Mouse (Mus musculus) hindbrain, embryonic 10.5 days (tissue): ENCODE results near the gene Jtb. TPM values are rescaled to one million over a fixed set of nuclear protein-coding genes. Genes with fewer than 3 reads are reported as not detected.

Source experiments
- DNase-seq: peaks from one replicate; pipeline ENCODE4 v3.0.0-alpha.2; 2017; ENCODE audit warnings: low spot score
- H3K27ac ChIP-seq: fragments of 300-500 bp; sonication (generic); 2 replicates; pipeline ENCODE4 v1.5.1; 2016; ENCODE audit warnings: mild to moderate bottlenecking, moderate library complexity
- H3K27me3 ChIP-seq: fragments of 300-500 bp; sonication (generic); 2 replicates; pipeline ENCODE4 v1.6.1; 2016; ENCODE audit warnings: mild to moderate bottlenecking; ENCODE audit not compliant: poor library complexity, insufficient read depth, severe bottlenecking
- H3K36me3 ChIP-seq: fragments of 300-500 bp; sonication (generic); 2 replicates; pipeline ENCODE4 v1.6.1; 2016; ENCODE audit warnings: mild to moderate bottlenecking, moderate library complexity
- H3K4me1 ChIP-seq: fragments of 300-500 bp; sonication (generic); replicated peaks from 2 replicates; pipeline ENCODE4 v1.6.1; 2016; ENCODE audit warnings: mild to moderate bottlenecking
- H3K4me3 ChIP-seq: fragments of 300-500 bp; sonication (generic); 2 replicates; pipeline ENCODE4 v1.5.1; 2016; ENCODE audit warnings: mild to moderate bottlenecking, moderate library complexity
- H3K9me3 ChIP-seq: fragments of 300-500 bp; sonication (generic); 2 replicates; pipeline ENCODE4 v1.6.1; 2016; ENCODE audit warnings: mild to moderate bottlenecking, moderate library complexity
- WGBS: fragments of 180-500 bp; shearing (Covaris S2); methylation state at CpG from one replicate; pipeline ENCODE4 v1.1.7; 2016; 5-methylcytosine and 5-hydroxymethylcytosine counted together
- polyA plus RNA-seq: library from polyadenylated mRNA; unstranded; fragments of >200 nt; fragmentation: Nextera tagmentation; extraction: Ambion mirVana; gene quantifications from 2 replicates; pipeline ENCODE4 v1.2.1, GENCODE M21; 2016

The Jtb gene
- polyA plus RNA-seq, 1 experiment from 2014 or later: 95.7 TPM

GRCm38 (mm10) chr3:90254419-90255193, 23.2 kb downstream of the Jtb start:
- H3K27ac ChIP-seq: peak overlapping the region; percentile 93
- H3K9me3 ChIP-seq: no peaks in the 10 kb centered on the region
- no peak for DNase-seq
- peak overlapping the region; percentile 92 for H3K4me3 ChIP-seq
- WGBS: 1% methylated on average over 41 of the region's 41 CpGs
- H3K27me3 ChIP-seq: no peaks in the 10 kb centered on the region
- H3K36me3 ChIP-seq: peaks cover 52% of the 10 kb centered on the region
- H3K4me1 ChIP-seq: peaks cover 27% of the 10 kb centered on the region

DNA sequence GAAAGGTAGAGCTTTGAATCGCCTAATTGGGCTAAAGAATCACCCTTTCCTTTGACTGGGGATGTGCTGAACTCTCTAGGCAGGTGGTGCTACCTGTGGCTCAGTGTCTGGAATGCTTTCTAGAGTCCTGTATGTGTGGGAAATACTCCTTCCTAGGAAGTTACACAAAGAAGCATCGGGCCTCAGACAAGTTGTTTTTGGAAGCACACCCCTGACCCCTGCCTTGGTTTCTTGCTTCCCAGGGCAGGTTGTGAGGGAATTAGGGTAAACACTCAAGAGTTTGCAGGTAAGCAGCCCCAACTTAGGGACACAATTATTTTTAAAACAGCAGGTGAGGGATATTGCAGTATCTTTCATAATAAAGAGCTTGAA, 23.8 kb downstream of the Jtb start:
- Histone ChIP-seq H3K36me3 (peaks cover 52% of the 10 kb centered on the region), H3K9me3 (no peaks in the 10 kb centered on the region), H3K4me3 (peak overlapping the region; percentile 92), H3K27me3 (no peaks in the 10 kb centered on the region), H3K27ac (peak overlapping the region; percentile 93), H3K4me1 (peaks cover 27% of the 10 kb centered on the region)
- 21% methylated on average over 2 of the region's 2 CpGs for WGBS
- DNase-seq: no peak

DNA sequence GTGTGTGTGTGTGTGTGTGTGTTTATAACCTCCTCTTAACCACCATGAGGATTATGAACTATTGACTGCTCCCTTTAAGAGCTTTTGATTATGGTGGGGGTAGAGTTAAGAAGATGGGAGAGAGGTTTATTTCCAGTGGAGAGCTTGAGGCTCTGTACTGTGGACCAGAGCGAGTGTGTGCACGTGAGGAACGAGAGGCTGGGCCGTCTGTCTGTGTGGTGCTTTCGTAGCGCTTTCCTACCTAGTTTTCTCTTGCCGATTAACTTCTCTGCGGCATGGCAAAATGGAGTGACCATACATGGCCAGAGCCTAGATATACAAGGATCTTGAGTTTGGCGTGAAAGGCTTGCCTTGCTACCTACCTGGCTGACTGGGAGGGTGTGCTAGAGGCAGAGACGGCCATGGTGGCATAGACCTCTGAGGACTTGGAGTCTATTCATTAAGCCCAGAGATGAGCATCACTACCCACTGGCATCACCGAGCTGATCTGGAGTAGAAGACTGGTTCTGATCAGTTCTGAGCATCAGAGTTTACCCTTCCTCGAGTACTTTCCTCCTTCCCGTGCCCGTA, 24.5 kb downstream of the Jtb start:
- Histone ChIP-seq H3K27me3 (no peaks in the 10 kb centered on the region), H3K4me1 (peaks cover 27% of the 10 kb centered on the region), H3K4me3 (peak overlapping the region; percentile 92), H3K27ac (no peak overlapping the region), H3K36me3 (peaks cover 52% of the 10 kb centered on the region), H3K9me3 (no peaks in the 10 kb centered on the region)
- no peak for DNase-seq
- WGBS: 93% methylated on average over 14 of the region's 14 CpGs

DNA sequence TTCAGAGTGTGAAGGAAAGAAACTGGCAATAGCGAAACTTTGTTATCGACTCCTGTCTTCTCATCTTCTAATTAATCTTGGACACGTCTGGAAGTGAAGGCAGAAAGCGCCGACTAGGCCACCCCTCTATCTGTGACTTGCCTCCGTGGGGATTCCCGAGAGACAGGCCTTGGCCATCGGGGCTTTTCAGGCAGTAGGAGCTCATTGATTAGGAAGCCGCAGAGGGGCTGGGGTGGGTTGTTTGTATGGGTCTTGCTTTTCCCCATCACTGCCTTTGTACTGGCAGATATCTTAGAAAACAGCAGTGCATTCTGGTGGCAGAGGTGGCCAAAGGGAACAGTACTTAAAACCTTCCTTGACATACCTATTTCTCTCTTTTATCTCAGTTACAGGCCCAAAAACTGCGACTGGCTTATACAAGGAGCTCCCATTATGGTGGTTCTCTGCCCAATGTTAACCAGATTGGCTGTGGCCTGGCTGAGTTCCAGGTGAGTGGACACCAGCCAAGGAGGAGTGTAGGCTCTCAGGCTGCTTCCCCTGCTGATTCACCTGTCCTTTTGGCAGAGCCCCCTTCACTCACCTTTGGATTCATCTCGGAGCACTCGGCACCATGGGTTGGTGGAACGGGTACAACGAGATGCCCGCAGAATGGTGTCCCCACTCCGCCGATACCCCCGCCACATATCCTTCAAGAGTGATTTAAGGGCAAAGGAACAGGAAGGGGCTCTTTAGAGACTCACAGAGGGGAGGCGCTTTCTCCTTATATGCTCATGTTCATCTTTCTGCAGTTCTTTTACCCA, 25.5 kb downstream of the Jtb start:
- 93% methylated on average over 19 of the region's 19 CpGs for WGBS
- no peak overlapping the region for H3K4me3 ChIP-seq
- H3K27me3 ChIP-seq: no peaks in the 10 kb centered on the region
- H3K4me1 ChIP-seq: peaks cover 27% of the 10 kb centered on the region
- no peaks in the 10 kb centered on the region for H3K9me3 ChIP-seq
- no peak for DNase-seq
- H3K36me3 ChIP-seq: peaks cover 53% of the 10 kb centered on the region
- no peak overlapping the region for H3K27ac ChIP-seq

DNA sequence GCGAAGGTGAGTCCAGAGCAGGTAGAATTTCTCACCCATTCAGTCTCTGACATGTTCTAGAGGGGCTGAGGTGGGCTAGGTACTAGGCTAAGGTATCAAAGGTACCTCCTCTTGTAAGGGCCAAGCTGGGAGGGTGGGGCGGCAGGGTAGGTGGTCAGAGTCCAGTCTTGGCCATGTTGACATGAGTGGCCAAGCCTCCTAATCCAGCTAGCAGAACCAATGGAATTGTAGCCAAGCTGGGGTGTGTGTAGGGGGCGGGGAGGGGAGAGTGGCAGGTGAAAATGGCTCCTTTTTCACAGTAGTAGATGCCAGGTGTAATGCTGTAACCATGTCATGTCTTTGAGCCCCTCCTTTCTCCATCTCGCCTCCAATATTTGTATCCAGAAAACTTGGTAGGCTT, 27.1 kb downstream of the Jtb start:
- Histone ChIP-seq H3K9me3 (no peaks in the 10 kb centered on the region), H3K27me3 (no peaks in the 10 kb centered on the region), H3K27ac (no peak overlapping the region), H3K36me3 (peaks cover 69% of the 10 kb centered on the region), H3K4me3 (no peak overlapping the region), H3K4me1 (peaks cover 25% of the 10 kb centered on the region)
- 89% methylated on average over 4 of the region's 4 CpGs for WGBS
- DNase-seq: no peak

- Histone ChIP-seq H3K27me3 (no peaks in the 10 kb centered on the region), H3K36me3 (peaks cover 72% of the 10 kb centered on the region), H3K27ac (no peak overlapping the region), H3K9me3 (no peaks in the 10 kb centered on the region), H3K4me3 (no peak overlapping the region), H3K4me1 (peaks cover 24% of the 10 kb centered on the region)
- DNase-seq: no peak
- whole genome bisulfite sequencing: 89% methylated on average over 5 of the region's 5 CpGs
Observed at GRCm38 (mm10) chr3:90263121-90263771, 31.8 kb downstream of the Jtb start.

GRCm38 (mm10) chr3:90264687-90265033, 33.3 kb downstream of the Jtb start:
- Histone ChIP-seq H3K4me1 (peaks cover 24% of the 10 kb centered on the region), H3K4me3 (peak overlapping the region; percentile 71), H3K27me3 (no peaks in the 10 kb centered on the region), H3K9me3 (no peaks in the 10 kb centered on the region), H3K27ac (peak overlapping the region; percentile 96), H3K36me3 (peaks cover 70% of the 10 kb centered on the region)
- DNase-seq: no peak
- 33% methylated on average over 10 of the region's 10 CpGs for WGBS

GRCm38 (mm10) chr3:90265034-90265931, 33.9 kb downstream of the Jtb start, which contains the start of gene Dennd4b:
Dennd4b (plus strand) TSS chr3:90265185.
- Histone ChIP-seq H3K27me3 (no peaks in the 10 kb centered on the region), H3K4me1 (peaks cover 24% of the 10 kb centered on the region), H3K27ac (peak within 1 kb of the TSS; percentile 96), H3K36me3 (peaks cover 70% of the 10 kb centered on the region), H3K9me3 (no peaks in the 10 kb centered on the region), H3K4me3 (peak within 1 kb of the TSS; percentile 71)
- peak; percentile 92 for DNase-seq
- WGBS: under 1% methylated on average over 87 of the region's 87 CpGs

GRCm38 (mm10) chr3:90265932-90266741, 34.7 kb downstream of the Jtb start:
- H3K36me3 ChIP-seq: peaks cover 70% of the 10 kb centered on the region
- H3K4me1 ChIP-seq: peaks cover 24% of the 10 kb centered on the region
- 29% methylated on average over 16 of the region's 16 CpGs for WGBS
- no peak for DNase-seq
- peak overlapping the region; percentile 96 for H3K27ac ChIP-seq
- H3K27me3 ChIP-seq: no peaks in the 10 kb centered on the region
- H3K4me3 ChIP-seq: peak overlapping the region; percentile 71
- H3K9me3 ChIP-seq: no peaks in the 10 kb centered on the region

GRCm38 (mm10) chr3:90266901-90267775, 35.7 kb downstream of the Jtb start:
- DNase-seq: no peak
- Histone ChIP-seq H3K4me3 (peak overlapping the region; percentile 71; the same call in 1 of the 2 replicates), H3K27me3 (no peaks in the 10 kb centered on the region), H3K27ac (no peak overlapping the region), H3K9me3 (no peaks in the 10 kb centered on the region), H3K4me1 (peaks cover 24% of the 10 kb centered on the region), H3K36me3 (peaks cover 70% of the 10 kb centered on the region)
- WGBS: 92% methylated on average over 20 of the region's 20 CpGs

- WGBS: 94% methylated on average over 11 of the region's 11 CpGs
- H3K27me3 ChIP-seq: no peaks in the 10 kb centered on the region
- peaks cover 24% of the 10 kb centered on the region for H3K4me1 ChIP-seq
- H3K36me3 ChIP-seq: peaks cover 70% of the 10 kb centered on the region
- H3K27ac ChIP-seq: no peak overlapping the region
- H3K4me3 ChIP-seq: no peak overlapping the region
- no peak for DNase-seq
- no peaks in the 10 kb centered on the region for H3K9me3 ChIP-seq
Observed at GRCm38 (mm10) chr3:90268190-90268589, 36.8 kb downstream of the Jtb start.
